Mouse (Mus musculus): ENCODE data around the gene Themis2. TPM values are rescaled to one million over a fixed set of nuclear protein-coding genes. Genes with fewer than 3 reads are reported as not detected.
"Not testable (repeated sequence)": the region's sequence is repeated elsewhere in the genome, so short reads cannot be mapped to it uniquely, and the experiment has no call there.

The Themis2 gene
- polyA plus RNA-seq, 1 experiment from 2014 or later, result 0.45 TPM

DNA sequence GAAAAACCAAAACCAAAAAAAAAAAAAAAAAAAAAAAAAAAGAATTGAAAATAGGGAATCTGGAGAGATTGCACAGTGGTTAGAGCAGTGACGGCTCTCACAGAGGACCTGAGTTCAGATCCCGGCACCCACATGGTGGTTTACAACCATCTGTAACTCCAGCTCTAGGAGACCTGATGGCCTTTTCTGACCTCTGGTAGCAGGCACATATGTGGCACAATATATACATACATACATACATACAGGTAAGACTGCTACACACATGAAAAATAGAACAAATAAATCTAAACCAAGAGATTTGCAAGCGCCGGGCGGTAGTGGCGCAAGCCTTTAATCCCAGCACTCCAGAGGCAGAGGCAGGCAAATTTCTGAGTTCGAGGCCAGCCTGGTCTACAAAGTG is 7.7 kb upstream of the Themis2 start:
- Histone ChIP-seq H3K36me3 (ENCODE audit: control insufficient read depth, insufficient read depth, low read length) (no peaks in the 10 kb centered on the region), H3K27ac (replicated peaks; ENCODE audit: low read depth, low read length) (no peak overlapping the region), H3K4me1 (ENCODE audit: control insufficient read depth, insufficient read depth, low read length) (no peaks in the 10 kb centered on the region), H3K4me2 (ENCODE audit: low read depth, severe bottlenecking) (no peak overlapping the region), H3K9me3 (ENCODE audit: control insufficient read depth, low read length) (no peaks in the 10 kb centered on the region), H3K4me3 (ENCODE audit: low read depth, low read length) (no peak overlapping the region), H3K27me3 (ENCODE audit: control insufficient read depth, insufficient read depth, low read length) (no peaks in the 10 kb centered on the region), H3K9ac (ENCODE audit: low read length) (no peak overlapping the region)
- no peak for DNase-seq (ENCODE audit: low spot score)
- no peak for ATAC-seq (ENCODE audit: insufficient number of reproducible peaks, low FRiP score, low TSS enrichment, low read depth)
- WGBS, result 91% methylated on average over 7 of the region's 7 CpGs

DNA sequence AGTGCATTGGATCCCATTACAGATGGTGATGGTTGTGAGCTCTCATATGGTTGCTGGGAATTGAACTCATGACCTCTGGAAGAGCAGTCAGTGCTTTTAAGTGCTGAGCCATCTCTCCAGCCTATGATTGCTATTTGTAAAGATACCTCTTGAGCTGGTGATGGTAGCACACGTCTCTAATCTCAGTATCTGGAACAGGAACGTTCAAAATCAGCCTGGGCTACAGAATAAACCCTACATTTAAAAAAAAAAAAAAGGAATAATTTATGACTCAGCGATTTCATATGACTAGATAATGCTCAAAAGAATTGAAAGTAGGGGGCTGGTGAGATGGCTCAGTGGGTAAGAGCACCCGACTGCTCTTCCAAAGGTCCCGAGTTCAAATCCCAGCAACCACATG is 7.0 kb upstream of the Themis2 start:
- H3K4me2 ChIP-seq (ENCODE audit: low read depth, severe bottlenecking), result no peak overlapping the region
- H3K9ac ChIP-seq (ENCODE audit: low read length), result no peak overlapping the region
- DNase-seq (ENCODE audit: low spot score) (no peak), ATAC-seq (ENCODE audit: insufficient number of reproducible peaks, low FRiP score, low TSS enrichment, low read depth) (no peak)
- H3K27me3 ChIP-seq (ENCODE audit: control insufficient read depth, insufficient read depth, low read length), result no peaks in the 10 kb centered on the region
- no peaks in the 10 kb centered on the region for H3K4me1 ChIP-seq (ENCODE audit: control insufficient read depth, insufficient read depth, low read length)
- no peaks in the 10 kb centered on the region for H3K9me3 ChIP-seq (ENCODE audit: control insufficient read depth, low read length)
- no peak overlapping the region for H3K27ac ChIP-seq (replicated peaks; ENCODE audit: low read depth, low read length)
- H3K36me3 ChIP-seq (ENCODE audit: control insufficient read depth, insufficient read depth, low read length), result no peaks in the 10 kb centered on the region
- H3K4me3 ChIP-seq (ENCODE audit: low read depth, low read length), result no peak overlapping the region
- 90% methylated on average over 5 of the region's 5 CpGs for WGBS

DNA sequence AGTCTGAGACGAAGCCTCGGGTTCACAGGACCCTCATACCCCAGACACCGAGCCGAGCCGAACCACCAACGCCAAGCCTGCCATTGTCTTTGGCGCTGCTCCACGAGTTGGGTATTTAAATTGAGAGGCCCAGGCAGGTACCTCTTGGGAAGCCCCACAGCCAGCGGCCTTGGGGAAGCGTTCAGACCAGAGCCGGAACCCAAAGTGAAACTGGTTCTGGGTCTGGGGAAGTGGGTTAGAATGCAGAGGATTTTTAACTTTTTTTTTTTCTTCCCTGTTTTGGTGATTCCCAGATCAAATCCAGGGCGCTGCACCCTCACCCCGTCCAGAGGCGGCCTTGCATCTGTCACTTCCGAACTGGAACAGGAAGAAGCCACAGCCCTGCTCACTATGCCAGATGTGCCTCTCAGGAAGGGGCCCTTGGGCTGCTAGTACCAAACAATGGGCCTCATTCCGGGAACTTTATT is 6.0 kb upstream of the Themis2 start:
- no peak for ATAC-seq (ENCODE audit: insufficient number of reproducible peaks, low FRiP score, low TSS enrichment, low read depth)
- Histone ChIP-seq H3K27ac (replicated peaks; ENCODE audit: low read depth, low read length) (no peak overlapping the region), H3K9ac (ENCODE audit: low read length) (no peak overlapping the region), H3K27me3 (ENCODE audit: control insufficient read depth, insufficient read depth, low read length) (no peaks in the 10 kb centered on the region), H3K4me2 (ENCODE audit: low read depth, severe bottlenecking) (no peak overlapping the region), H3K4me3 (ENCODE audit: low read depth, low read length) (no peak overlapping the region), H3K36me3 (ENCODE audit: control insufficient read depth, insufficient read depth, low read length) (no peaks in the 10 kb centered on the region), H3K4me1 (ENCODE audit: control insufficient read depth, insufficient read depth, low read length) (no peaks in the 10 kb centered on the region), H3K9me3 (ENCODE audit: control insufficient read depth, low read length) (no peaks in the 10 kb centered on the region)
- DNase-seq (ENCODE audit: low spot score), result no peak
- 67% methylated on average over 16 of the region's 16 CpGs for WGBS

DNA sequence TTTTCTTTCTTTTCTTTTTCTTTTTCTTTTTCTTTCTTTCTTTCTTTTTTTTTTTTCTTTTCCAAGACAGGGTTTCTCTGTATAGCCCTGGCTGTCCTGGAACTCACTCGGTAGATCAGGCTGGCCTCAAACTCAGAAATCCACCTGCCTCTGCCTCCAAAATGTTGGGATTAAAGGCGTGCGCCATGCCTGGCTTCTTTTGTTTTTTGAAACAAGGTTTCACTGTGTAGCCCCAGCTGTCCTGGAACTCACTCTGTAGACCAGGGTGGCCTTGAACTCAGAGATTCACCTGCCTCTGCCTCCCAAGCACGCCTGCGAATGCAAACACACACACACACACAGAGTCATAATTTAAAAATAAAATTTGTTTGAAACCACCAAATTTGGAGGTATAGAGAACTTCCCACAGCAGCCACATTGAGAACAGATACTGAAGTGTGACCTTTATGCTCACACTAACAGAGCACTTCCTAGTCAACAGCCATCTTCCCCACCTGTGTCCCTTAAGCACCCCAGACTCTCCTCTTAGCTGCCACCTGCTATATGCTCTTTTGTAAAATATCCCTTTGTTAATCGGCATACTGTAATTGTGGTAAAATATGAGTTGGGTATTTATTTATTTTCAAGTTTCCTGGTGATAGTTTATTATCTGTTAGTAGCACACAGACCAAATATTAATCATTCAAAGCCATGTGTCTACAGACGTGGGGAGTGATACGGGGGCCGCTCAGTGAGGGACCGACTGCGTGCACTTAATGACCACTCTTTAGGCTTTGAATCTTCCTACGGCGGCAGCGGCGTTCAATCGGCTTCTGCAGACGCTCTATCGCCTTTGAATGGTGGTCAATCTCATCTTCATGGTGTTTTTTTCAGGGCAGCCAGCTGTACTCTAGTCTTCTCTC is 5.2 kb upstream of the Themis2 start:
- Histone ChIP-seq H3K9me3 (ENCODE audit: control insufficient read depth, low read length) (no peaks in the 10 kb centered on the region), H3K27me3 (ENCODE audit: control insufficient read depth, insufficient read depth, low read length) (0 out of 2 replicates have a peak, but pooled peaks cover 2% of the 10 kb centered on the region), H3K4me1 (ENCODE audit: control insufficient read depth, insufficient read depth, low read length) (no peaks in the 10 kb centered on the region), H3K4me3 (ENCODE audit: low read depth, low read length) (no peak overlapping the region), H3K27ac (replicated peaks; ENCODE audit: low read depth, low read length) (no peak overlapping the region), H3K36me3 (ENCODE audit: control insufficient read depth, insufficient read depth, low read length) (no peaks in the 10 kb centered on the region), H3K4me2 (ENCODE audit: low read depth, severe bottlenecking) (no peak overlapping the region), H3K9ac (ENCODE audit: low read length) (no peak overlapping the region)
- ATAC-seq (ENCODE audit: insufficient number of reproducible peaks, low FRiP score, low TSS enrichment, low read depth) (no peak), DNase-seq (ENCODE audit: low spot score) (no peak)
- 88% methylated on average over 18 of the region's 18 CpGs for WGBS

DNA sequence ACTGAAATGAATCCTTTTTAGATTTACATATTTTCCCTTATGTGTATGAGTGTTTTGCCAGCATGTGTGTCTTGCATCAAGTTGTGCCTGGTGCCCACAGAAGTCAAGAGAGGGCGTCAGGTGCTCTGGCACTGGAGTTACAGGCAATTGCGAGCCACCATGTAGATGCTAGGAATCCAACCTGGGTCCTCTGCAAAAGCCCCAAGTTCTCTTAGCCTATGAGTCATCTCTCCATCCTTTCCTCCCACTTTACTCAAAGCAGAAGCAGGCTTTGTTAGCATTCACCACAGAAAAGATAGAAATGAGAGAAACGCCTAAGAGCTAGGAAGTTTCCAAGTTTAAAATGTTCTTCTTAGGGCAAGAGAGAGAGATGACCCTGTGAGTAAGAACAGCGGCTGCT is 3.7 kb upstream of the Themis2 start:
- Histone ChIP-seq H3K36me3 (ENCODE audit: control insufficient read depth, insufficient read depth, low read length) (no peaks in the 10 kb centered on the region), H3K27me3 (ENCODE audit: control insufficient read depth, insufficient read depth, low read length) (peaks cover 5% of the 10 kb centered on the region), H3K27ac (replicated peaks; ENCODE audit: low read depth, low read length) (no peak overlapping the region), H3K4me1 (ENCODE audit: control insufficient read depth, insufficient read depth, low read length) (peaks cover 5% of the 10 kb centered on the region; the same call in 1 of the 2 replicates), H3K9me3 (ENCODE audit: control insufficient read depth, low read length) (no peaks in the 10 kb centered on the region), H3K9ac (ENCODE audit: low read length) (no peak overlapping the region), H3K4me2 (ENCODE audit: low read depth, severe bottlenecking) (no peak overlapping the region), H3K4me3 (ENCODE audit: low read depth, low read length) (no peak overlapping the region)
- DNase-seq (ENCODE audit: low spot score) (no peak), ATAC-seq (ENCODE audit: insufficient number of reproducible peaks, low FRiP score, low TSS enrichment, low read depth) (no peak)
- 89% methylated on average over 4 of the region's 4 CpGs for WGBS

DNA sequence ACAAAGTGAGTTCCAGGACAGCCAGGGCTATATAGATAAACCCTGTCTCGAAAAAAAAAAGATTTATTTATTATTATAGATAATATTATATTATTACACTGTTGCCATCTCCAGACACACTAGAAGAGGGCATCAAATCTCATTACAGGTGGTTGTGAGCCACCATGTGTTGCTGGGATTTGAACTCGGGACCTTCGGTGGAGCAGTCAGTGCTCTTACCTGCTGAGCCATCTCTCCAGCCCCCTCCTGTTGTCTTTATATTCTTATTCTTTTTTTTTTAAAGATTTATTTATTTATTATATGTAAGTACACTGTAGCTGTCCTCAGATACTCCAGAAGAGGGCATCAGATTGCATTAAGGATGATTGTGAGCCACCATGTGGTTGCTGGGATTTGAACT is 2.5 kb upstream of the Themis2 start:
- not testable (repeated sequence) for H3K36me3 ChIP-seq (ENCODE audit: control insufficient read depth, insufficient read depth, low read length); H3K4me2 ChIP-seq (ENCODE audit: low read depth, severe bottlenecking); H3K9me3 ChIP-seq (ENCODE audit: control insufficient read depth, low read length); ATAC-seq (ENCODE audit: insufficient number of reproducible peaks, low FRiP score, low TSS enrichment, low read depth); H3K27me3 ChIP-seq (ENCODE audit: control insufficient read depth, insufficient read depth, low read length); H3K4me1 ChIP-seq (ENCODE audit: control insufficient read depth, insufficient read depth, low read length); DNase-seq (ENCODE audit: low spot score); H3K9ac ChIP-seq (ENCODE audit: low read length); H3K27ac ChIP-seq (replicated peaks; ENCODE audit: low read depth, low read length); H3K4me3 ChIP-seq (ENCODE audit: low read depth, low read length)
- whole genome bisulfite sequencing, result 89% methylated on average over 3 of the region's 3 CpGs

DNA sequence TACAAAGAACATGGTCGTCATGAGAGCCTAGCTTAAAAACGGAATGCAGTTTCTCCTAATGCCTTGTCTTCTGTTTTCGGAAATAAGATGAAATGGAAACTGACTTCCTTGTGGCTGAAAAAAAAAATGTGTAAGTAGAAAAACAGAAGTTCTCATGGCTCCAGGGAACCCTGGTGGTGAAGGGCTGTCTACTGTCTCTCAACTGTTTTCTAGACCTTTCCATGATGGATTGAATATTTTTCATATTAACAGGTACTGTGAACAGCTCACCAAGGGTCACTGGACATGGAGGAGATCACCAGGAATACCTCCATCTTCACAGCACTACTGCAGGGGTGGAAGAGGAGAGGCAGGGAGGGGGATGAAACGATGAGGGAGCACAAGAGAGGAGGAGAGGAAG is 1.8 kb upstream of the Themis2 start:
- Histone ChIP-seq H3K9me3 (ENCODE audit: control insufficient read depth, low read length) (no peaks in the 10 kb centered on the region), H3K27me3 (ENCODE audit: control insufficient read depth, insufficient read depth, low read length) (peaks cover 9% of the 10 kb centered on the region), H3K4me2 (ENCODE audit: low read depth, severe bottlenecking) (no peak overlapping the region), H3K36me3 (ENCODE audit: control insufficient read depth, insufficient read depth, low read length) (no peaks in the 10 kb centered on the region), H3K4me3 (ENCODE audit: low read depth, low read length) (no peak overlapping the region), H3K4me1 (ENCODE audit: control insufficient read depth, insufficient read depth, low read length) (peaks cover 5% of the 10 kb centered on the region; the same call in 1 of the 2 replicates), H3K9ac (ENCODE audit: low read length) (no peak overlapping the region), H3K27ac (replicated peaks; ENCODE audit: low read depth, low read length) (no peak overlapping the region)
- no peak for ATAC-seq (ENCODE audit: insufficient number of reproducible peaks, low FRiP score, low TSS enrichment, low read depth)
- no peak for DNase-seq (ENCODE audit: low spot score)
- 75% methylated on average over 4 of the region's 4 CpGs for WGBS

DNA sequence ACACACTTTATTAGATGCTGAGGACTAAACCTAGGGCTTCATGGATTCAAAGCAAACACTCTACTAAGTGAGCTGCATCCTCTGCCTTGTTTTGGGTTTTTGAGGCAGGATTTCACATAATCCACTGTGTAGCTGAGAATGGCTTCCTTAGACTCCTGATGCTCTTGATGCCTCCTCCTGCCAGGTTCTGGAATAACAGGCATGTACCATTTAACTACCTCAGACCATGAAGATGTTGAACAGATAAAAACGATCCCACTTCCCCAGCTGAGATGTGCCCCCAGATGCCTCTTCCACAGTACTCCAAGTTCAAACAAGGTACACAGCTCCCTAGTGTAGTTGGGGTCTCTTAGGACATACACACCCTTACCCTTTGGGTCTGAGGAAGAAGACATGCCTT is 1.3 kb upstream of the Themis2 start:
- Histone ChIP-seq H3K9ac (ENCODE audit: low read length) (no peak overlapping the region), H3K9me3 (ENCODE audit: control insufficient read depth, low read length) (no peaks in the 10 kb centered on the region), H3K27ac (replicated peaks; ENCODE audit: low read depth, low read length) (no peak overlapping the region), H3K27me3 (ENCODE audit: control insufficient read depth, insufficient read depth, low read length) (peaks cover 9% of the 10 kb centered on the region), H3K4me1 (ENCODE audit: control insufficient read depth, insufficient read depth, low read length) (peaks cover 5% of the 10 kb centered on the region; the same call in 1 of the 2 replicates), H3K4me3 (ENCODE audit: low read depth, low read length) (no peak overlapping the region), H3K4me2 (ENCODE audit: low read depth, severe bottlenecking) (no peak overlapping the region), H3K36me3 (ENCODE audit: control insufficient read depth, insufficient read depth, low read length) (no peaks in the 10 kb centered on the region)
- DNase-seq (ENCODE audit: low spot score) (no peak), ATAC-seq (ENCODE audit: insufficient number of reproducible peaks, low FRiP score, low TSS enrichment, low read depth) (no peak)
- WGBS, result 78% methylated on average over 1 of the region's 1 CpGs
